Mouse (Mus musculus) intestine, postnatal 0 days (tissue): ENCODE measurements at regions not wholly inside any gene's neighbourhood (a gene's known extent, or its start where the extent isn't known, plus 50 kb on each side); places are given as distances from the start of the nearest gene placed in this dataset.

ENCODE experiments used
- ATAC-seq: fragments of 200-750 bp; cut with Nextera tagmentation; 2 replicates; pipeline ENCODE4 v1.8.0; 2017; ENCODE audit warnings: mild to moderate bottlenecking, moderate TSS enrichment, moderate library complexity
- H3K27ac ChIP-seq: fragments of 300-500 bp; sonication (generic); 2 replicates; pipeline ENCODE4 v1.5.1; 2014; ENCODE audit warnings: mild to moderate bottlenecking, low read depth, low read length, moderate library complexity
- H3K27me3 ChIP-seq: fragments of 300-500 bp; sonication (generic); replicated peaks from 2 replicates; pipeline ENCODE4 v1.6.1; 2014; ENCODE audit warnings: low read length, mixed read lengths; ENCODE audit not compliant: control insufficient read depth, insufficient read depth
- H3K36me3 ChIP-seq: fragments of 300-500 bp; sonication (generic); 2 replicates; pipeline ENCODE4 v1.6.1; 2014; ENCODE audit warnings: mild to moderate bottlenecking, moderate library complexity; ENCODE audit not compliant: control insufficient read depth, insufficient read depth
- H3K4me1 ChIP-seq: fragments of 300-500 bp; sonication (generic); replicated peaks from 2 replicates; pipeline ENCODE4 v1.6.1; 2014; ENCODE audit warnings: antibody characterized with exemption, low read length, mixed read lengths; ENCODE audit not compliant: control insufficient read depth, insufficient read depth
- H3K4me2 ChIP-seq: fragments of 300-500 bp; sonication (generic); replicated peaks from 2 replicates; pipeline ENCODE4 v1.6.1; 2014; ENCODE audit warnings: low read depth, mild to moderate bottlenecking, moderate library complexity
- H3K4me3 ChIP-seq: fragments of 300-500 bp; sonication (generic); 2 replicates; pipeline ENCODE4 v1.5.1; 2014; ENCODE audit warnings: low read depth, low read length
- H3K9ac ChIP-seq: fragments of 300-500 bp; sonication (generic); 2 replicates; pipeline ENCODE4 v1.6.1; 2014; ENCODE audit warnings: mild to moderate bottlenecking, low read depth, low read length
- H3K9me3 ChIP-seq: fragments of 300-500 bp; sonication (generic); 2 replicates; pipeline ENCODE4 v1.6.1; 2016; ENCODE audit warnings: mixed run types; ENCODE audit not compliant: control insufficient read depth
- CTCF ChIP-seq: sonication (generic); IDR thresholded peaks from 2 replicates; pipeline ENCODE4 v1.5.1; 2016; ENCODE audit warnings: low read depth, mild to moderate bottlenecking, control low read depth, antibody characterized with exemption, moderate library complexity
- WGBS: fragments of 180-500 bp; shearing (Covaris S2); extraction: QIAGEN DNeasy Blood & Tissue Kit; methylation state at CpG from one replicate; pipeline ENCODE4 v1.1.7; 2014; 5-methylcytosine and 5-hydroxymethylcytosine counted together

DNA sequence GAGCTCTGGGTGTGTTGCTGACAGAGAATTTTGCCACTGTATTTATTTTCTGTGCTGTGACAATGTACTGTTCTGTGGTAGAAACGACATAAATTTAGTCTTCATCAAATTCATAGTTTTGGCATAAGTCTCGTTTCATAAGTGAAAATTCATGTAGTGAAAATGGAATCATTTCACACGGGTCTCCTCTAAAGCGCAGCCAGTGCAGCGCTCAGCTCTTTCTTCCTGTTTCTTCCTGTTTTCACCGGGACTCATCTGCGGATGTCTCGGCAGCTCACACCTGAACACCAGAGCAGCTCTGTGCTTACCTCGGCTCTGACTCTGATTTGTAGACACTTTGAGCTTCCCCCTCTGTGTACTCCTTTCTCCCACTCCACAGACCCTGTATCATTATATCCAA is 85.2 kb upstream of the Prkd1 start:
- no peak for ATAC-seq
- H3K9me3 ChIP-seq: no peaks in the 10 kb centered on the region
- WGBS: 77% methylated on average over 9 of the region's 9 CpGs
- H3K4me2 ChIP-seq: no peak overlapping the region
- no peak for TF ChIP-seq CTCF
- no peaks in the 10 kb centered on the region for H3K4me1 ChIP-seq
- no peaks in the 10 kb centered on the region for H3K27me3 ChIP-seq
- H3K4me3 ChIP-seq: no peak overlapping the region
- no peaks in the 10 kb centered on the region for H3K36me3 ChIP-seq
- no peak overlapping the region for H3K27ac ChIP-seq
- no peak overlapping the region for H3K9ac ChIP-seq

DNA sequence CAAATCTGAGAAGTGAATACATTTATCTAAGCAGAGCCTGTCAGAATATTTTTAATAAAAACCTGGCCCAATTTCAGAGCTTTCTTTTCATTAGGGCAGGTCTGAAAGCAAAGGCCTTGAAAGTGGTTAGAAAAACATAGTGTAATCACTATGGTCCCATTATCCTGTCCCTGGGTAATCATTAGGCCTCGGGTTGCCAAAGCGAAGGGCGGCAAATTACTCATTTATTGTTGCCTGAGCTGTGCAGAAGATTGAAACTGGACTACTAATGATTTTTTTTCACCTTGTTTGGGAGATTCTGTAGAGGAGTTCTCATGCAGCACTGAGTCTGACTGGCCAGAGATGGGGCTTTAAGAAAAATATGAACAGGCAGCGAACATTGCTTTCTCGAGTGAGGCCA is 63.7 kb upstream of the Prkd1 start:
- WGBS: 76% methylated on average over 5 of the region's 5 CpGs
- no peak for TF ChIP-seq CTCF
- no peak for ATAC-seq
- H3K27me3 ChIP-seq: no peaks in the 10 kb centered on the region
- no peaks in the 10 kb centered on the region for H3K4me1 ChIP-seq
- H3K4me3 ChIP-seq: no peak overlapping the region
- H3K4me2 ChIP-seq: no peak overlapping the region
- H3K9me3 ChIP-seq: no peaks in the 10 kb centered on the region
- H3K9ac ChIP-seq: no peak overlapping the region
- H3K27ac ChIP-seq: no peak overlapping the region
- no peaks in the 10 kb centered on the region for H3K36me3 ChIP-seq

DNA sequence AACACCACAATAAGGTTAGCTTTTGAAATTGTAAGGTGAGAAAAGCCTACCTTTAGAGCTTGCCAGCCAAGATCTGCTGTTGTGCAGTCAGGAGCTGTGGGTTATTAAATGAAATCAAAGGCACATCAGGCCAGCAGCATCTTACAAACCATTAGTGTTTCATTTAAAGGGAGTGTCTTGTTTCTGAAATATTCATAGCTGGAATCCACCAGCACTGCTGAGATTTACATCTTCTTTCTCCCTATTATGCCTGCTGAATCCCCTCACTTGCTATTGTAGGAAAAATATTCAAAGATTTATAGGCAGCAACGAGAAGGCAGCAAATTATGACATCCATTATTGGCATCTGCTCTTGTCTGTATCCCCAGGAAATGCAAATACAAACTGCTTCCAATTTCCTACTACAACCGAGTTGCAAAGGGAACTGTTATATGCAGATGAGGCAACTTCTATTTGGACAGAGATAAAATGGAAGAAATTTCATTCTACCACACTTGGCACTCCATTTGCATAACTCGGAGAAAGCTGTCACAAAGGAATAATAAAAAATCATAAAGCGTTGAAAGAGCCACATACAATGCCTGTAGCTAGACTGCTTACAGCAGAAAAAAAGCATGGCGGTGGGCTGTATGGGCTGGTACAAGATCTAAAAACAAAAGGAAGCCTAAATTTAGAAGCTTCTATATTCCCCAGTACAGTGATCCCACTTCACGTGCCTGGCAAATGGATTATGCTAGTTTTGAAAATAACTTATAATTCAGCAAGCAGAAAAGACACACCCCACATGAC is 60.3 kb upstream of the Prkd1 start:
- no peak overlapping the region for H3K4me2 ChIP-seq
- H3K4me3 ChIP-seq: no peak overlapping the region
- no peaks in the 10 kb centered on the region for H3K9me3 ChIP-seq
- no peaks in the 10 kb centered on the region for H3K36me3 ChIP-seq
- 79% methylated on average over 6 of the region's 6 CpGs for WGBS
- H3K4me1 ChIP-seq: no peaks in the 10 kb centered on the region
- ATAC-seq: no peak
- H3K27ac ChIP-seq: no peak overlapping the region
- TF ChIP-seq CTCF: no peak
- no peak overlapping the region for H3K9ac ChIP-seq
- no peaks in the 10 kb centered on the region for H3K27me3 ChIP-seq

DNA sequence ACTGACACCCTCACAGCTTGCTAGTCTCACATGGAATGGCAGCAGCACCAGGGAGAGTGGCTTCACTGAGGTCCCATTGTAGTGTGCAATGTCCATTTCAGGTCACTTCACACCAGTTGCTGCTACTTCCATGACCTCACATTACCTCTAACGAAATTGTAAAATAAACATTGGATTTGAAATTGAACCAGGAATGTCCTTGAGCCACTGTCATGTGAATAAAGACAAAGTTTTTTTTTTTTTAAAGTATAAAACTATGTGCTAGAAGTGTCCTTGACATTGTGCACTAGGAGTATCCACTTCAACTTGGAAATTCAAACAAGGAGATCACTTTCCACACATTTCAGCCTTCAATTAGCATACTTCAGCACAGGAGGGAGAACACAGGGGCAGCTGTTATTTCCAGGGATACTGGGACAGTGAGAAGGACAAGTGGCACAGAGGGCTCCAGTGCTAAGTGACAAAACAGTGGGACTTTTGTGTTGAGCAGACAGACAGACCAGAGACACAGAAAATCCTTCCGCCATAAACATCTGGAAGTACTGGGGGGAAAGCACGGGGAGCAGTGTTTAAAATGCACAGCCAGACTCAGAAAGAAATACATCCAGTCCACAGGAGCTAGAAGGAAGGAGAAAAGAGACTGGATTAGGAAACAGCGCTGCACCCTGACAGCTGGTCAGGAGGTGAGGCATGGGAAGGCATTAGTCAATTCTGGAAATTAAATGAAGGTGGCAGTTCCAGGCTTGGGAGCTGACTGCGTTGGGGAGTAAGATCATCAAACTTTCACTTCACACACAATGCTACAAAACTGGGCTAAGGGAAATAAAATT is 49.9 kb upstream of the Prkd1 start:
- Histone ChIP-seq H3K9ac (no peak overlapping the region), H3K27me3 (no peaks in the 10 kb centered on the region), H3K36me3 (no peaks in the 10 kb centered on the region), H3K9me3 (no peaks in the 10 kb centered on the region), H3K4me3 (no peak overlapping the region), H3K4me2 (no peak overlapping the region), H3K4me1 (no peaks in the 10 kb centered on the region), H3K27ac (no peak overlapping the region)
- ATAC-seq: no peak
- 62% methylated on average over 5 of the region's 5 CpGs for WGBS
- no peak for TF ChIP-seq CTCF
